Mouse (Mus musculus) right cerebral cortex, adult 18-20 months (tissue): ENCODE measurements around the gene Kif2a.
"Not testable (repeated sequence)": the region's sequence is repeated elsewhere in the genome, so short reads cannot be mapped to it uniquely, and the experiment has no call there.

ENCODE experiments used
- DNase-seq: peaks from one replicate; pipeline ENCODE4 v3.0.0; 2022; ENCODE audit warnings: mixed read lengths

Gene Kif2a

GRCm38 (mm10) chr13:107019443-107019842 is 2.5 kb downstream of the Kif2a start:
- no peak for DNase-seq

- DNase-seq = no peak
These were observed 8.0 kb downstream of the Kif2a start for GRCm38 (mm10) chr13:107013926-107014325.

- no peak for DNase-seq
These were observed 10.3 kb downstream of the Kif2a start for GRCm38 (mm10) chr13:107011618-107012017.

- no peak for DNase-seq
These were observed 13.8 kb downstream of the Kif2a start for GRCm38 (mm10) chr13:107008174-107008573.

- no peak for DNase-seq
These were observed 18.7 kb downstream of the Kif2a start for GRCm38 (mm10) chr13:107003211-107003610.

GRCm38 (mm10) chr13:106998671-106999070 is 23.3 kb downstream of the Kif2a start:
- DNase-seq = no peak

- DNase-seq = no peak
These were observed 23.9 kb downstream of the Kif2a start for GRCm38 (mm10) chr13:106998026-106998425.

GRCm38 (mm10) chr13:106997557-106997956 is 24.4 kb downstream of the Kif2a start:
- DNase-seq = not testable (repeated sequence)

GRCm38 (mm10) chr13:106996891-106997290 is 25.0 kb downstream of the Kif2a start:
- DNase-seq = no peak

GRCm38 (mm10) chr13:106961496-106961895 is 60.4 kb downstream of the Kif2a start:
- DNase-seq = no peak

- DNase-seq = no peak
These were observed 61.4 kb downstream of the Kif2a start for GRCm38 (mm10) chr13:106960557-106960956.

GRCm38 (mm10) chr13:106958286-106958685 is 63.6 kb downstream of the Kif2a start:
- DNase-seq = no peak

- no peak for DNase-seq
These were observed 64.4 kb downstream of the Kif2a start for GRCm38 (mm10) chr13:106957554-106957953.

GRCm38 (mm10) chr13:106954880-106955279 is 67.0 kb downstream of the Kif2a start:
- DNase-seq = no peak

GRCm38 (mm10) chr13:106947583-106947982 is 74.3 kb downstream of the Kif2a start:
- no peak for DNase-seq

GRCm38 (mm10) chr13:106946594-106947540 is 75.1 kb downstream of the Kif2a start, which contains the start of gene Dimt1:
Dimt1 (plus strand) TSS chr13:106947127.
- DNase-seq = peak; percentile 98

- DNase-seq = no peak
These were observed 76.4 kb downstream of the Kif2a start for GRCm38 (mm10) chr13:106945518-106945917.

GRCm38 (mm10) chr13:106942721-106943120 is 79.2 kb downstream of the Kif2a start:
- DNase-seq = no peak

- DNase-seq = no peak
These were observed 80.5 kb downstream of the Kif2a start for GRCm38 (mm10) chr13:106941211-106941976.

- no peak for DNase-seq
These were observed 84.8 kb downstream of the Kif2a start for GRCm38 (mm10) chr13:106937138-106937472.

GRCm38 (mm10) chr13:106936256-106937137 is 85.4 kb downstream of the Kif2a start, which contains the start of gene Ipo11:
Ipo11 (minus strand) TSS chr13:106936958.
- DNase-seq = peak; percentile 94

- DNase-seq = no peak
These were observed 86.1 kb downstream of the Kif2a start for GRCm38 (mm10) chr13:106935871-106936255.

GRCm38 (mm10) chr13:106929201-106929600 is 92.7 kb downstream of the Kif2a start:
- no peak for DNase-seq
